Mouse (Mus musculus): Measurements from ENCODE around the gene Mrm1.

Mrm1 gene

DNA sequence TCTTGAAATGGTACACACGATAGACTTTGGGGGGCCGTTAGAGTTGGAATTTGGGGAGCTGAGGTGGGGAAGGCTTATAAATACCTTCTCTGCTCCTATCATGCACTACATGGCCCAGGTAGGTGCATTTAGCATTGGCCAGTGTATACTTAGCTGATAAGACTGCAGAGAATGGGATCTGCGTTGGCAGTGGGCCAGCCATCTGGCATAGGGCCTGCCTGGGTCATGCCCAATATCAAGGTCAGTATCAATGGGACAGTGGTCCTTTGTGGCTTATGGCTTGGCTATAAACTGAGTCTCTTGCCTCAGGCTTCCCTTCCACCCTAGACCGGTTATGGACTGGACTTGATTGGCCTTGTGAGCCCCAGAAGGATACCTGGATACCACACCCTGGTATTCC is 14.9 kb downstream of the Mrm1 start:
- no peak for DNase-seq

- peak; percentile 68 for DNase-seq
Measured at GRCm38 (mm10) chr11:84797627-84798353, 21.5 kb downstream of the Mrm1 start.

GRCm38 (mm10) chr11:84797026-84797425 is 22.3 kb downstream of the Mrm1 start:
- no peak for DNase-seq

- DNase-seq, result peak; percentile 50
Measured at GRCm38 (mm10) chr11:84794496-84795113, 24.7 kb downstream of the Mrm1 start.

- no peak for DNase-seq
Measured at GRCm38 (mm10) chr11:84793545-84793944, 25.8 kb downstream of the Mrm1 start.

- DNase-seq, result no peak
Measured at GRCm38 (mm10) chr11:84790383-84790782, 28.9 kb downstream of the Mrm1 start.

DNA sequence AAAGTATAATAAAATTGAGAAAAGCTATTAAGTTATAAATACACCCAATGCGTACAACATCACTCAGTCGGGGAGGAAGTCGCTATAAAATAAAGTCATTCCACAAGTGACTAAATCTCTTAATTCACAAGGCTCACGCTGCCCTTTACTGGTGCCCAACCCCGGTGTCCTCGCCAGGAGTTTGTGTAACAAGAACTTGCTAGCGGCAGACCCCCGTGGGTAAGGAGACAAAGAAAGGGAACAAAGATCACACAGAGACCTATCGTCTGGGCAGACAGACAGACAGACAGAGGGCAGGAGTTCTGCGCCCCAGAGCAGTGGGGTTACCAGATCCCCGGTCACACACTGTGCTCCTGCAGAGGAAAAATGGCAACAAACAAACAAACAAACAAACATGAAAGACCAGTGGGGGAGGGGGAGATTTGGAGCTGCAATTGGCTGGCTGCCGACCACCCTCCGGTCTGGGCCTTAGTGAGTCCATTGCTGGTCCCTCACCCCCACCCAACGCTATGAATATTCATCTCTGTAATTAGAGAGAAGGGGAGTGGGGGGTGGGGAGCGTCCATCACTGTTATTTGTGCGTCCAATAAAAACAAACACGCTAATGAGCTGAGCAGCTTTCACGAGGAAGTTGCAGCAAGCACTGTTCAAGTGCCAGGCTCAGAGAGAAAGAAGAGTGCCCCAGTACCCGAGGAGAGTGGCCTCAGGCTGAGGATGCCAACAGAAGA is 39.0 kb downstream of the Mrm1 start:
- no peak for DNase-seq

DNA sequence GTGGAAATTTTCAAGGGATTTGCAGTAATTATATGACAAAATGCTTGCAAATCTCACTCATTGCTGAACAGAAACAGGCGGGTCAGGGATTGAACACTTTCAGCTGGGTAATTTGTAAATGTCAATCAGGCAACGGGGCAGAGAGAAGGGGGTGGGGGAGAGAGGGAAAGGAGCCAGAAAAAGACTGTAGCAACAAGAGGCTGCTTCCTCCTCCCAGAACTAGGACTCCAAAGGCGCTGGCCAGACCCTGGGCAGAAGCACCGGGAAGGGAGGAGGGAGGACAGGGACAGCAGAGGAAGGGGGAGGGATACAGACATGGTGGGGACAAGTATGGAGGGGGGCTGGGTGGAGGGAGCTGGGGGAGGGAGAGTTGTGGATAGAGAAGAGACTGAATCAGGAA is 43.8 kb downstream of the Mrm1 start:
- DNase-seq, result no peak

DNA sequence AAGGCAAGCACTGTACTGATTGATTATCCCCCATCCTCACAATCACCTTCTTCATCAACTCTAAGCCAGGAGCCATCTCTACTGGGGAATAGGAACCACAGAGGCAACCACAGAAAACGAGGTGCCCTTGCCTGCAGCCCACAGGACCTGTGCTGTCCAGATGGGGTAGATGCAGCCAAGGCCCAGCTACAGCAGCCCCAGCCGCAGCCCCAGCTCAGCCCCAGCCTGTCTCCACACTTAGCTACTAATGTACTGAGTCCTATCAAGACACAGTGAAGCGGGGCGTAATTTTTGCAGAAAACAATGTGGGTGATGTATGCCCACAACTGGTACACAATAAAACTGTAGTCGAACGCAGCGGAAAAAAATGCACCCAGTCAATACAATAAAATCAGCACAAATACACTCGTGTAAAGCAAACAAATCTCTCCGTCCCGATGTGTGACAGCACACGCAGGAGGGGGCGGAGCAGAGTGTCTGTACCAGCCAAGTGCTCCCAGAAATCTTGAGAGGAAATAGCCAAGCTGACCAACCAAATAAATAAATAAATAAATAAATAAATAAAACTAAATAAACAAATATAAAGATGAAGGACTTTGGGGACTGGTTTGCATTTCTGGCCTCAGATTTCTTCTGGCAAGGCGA is 44.3 kb downstream of the Mrm1 start:
- no peak for DNase-seq

DNA sequence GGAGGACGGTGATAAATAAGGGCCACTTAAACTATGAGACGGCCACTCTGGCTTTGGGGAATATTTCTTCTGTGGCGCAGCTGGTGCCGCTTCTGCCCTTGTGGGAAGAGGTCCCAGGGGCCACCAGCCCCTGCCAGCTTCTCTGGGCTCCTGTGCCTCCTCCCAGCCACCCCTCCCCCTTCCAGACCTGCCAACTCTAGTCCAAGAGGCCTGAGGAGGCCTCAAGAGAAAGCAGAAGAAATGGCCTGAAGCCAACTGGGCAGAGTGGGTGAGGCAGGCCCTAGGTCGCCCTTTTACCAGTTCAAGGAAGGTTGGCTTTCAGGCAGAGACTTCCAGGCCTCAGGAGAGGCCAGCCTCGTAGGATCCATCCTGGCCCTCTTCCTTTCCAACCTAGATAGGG is 51.4 kb downstream of the Mrm1 start:
- no peak for DNase-seq

- no peak for DNase-seq
Measured at GRCm38 (mm10) chr11:84765125-84765524, 54.2 kb downstream of the Mrm1 start.

GRCm38 (mm10) chr11:84764527-84764961 is 54.8 kb downstream of the Mrm1 start:
- no peak for DNase-seq

DNA sequence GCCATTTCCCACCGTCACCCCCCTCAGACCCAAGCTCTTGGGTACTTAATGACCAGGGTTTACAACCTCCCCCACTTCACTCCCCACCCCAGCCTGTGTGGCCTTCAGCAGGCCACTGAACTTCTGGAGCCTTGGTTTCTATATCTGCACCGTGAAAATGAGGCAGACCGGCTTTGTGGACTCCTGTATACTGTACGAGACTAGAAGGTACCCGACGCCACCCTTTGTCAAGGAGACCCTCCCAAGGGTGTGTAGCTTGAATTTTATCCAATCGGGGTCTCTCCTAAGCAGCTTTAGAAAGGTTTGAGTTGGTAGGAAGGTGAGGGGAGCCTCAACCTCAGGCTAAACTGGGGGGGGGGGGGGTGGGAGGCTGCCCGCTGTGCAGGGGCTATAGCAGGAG is 55.2 kb downstream of the Mrm1 start:
- DNase-seq, result no peak

Data from thymus, postnatal 14 days (tissue).